Mouse (Mus musculus): Measurements from ENCODE around the gene Nedd4. TPM values are rescaled to one million over a fixed set of nuclear protein-coding genes. Genes with fewer than 3 reads are reported as not detected.
"Not testable (repeated sequence)": the region's sequence is repeated elsewhere in the genome, so short reads cannot be mapped to it uniquely, and the experiment has no call there.

Nedd4 gene
- polyA plus RNA-seq, 1 experiment from 2014 or later, result 652 TPM

- Histone ChIP-seq H3K9me3 (ENCODE audit: low read length) (no peaks in the 10 kb centered on the region), H3K4me1 (ENCODE audit: insufficient read depth, low read length) (peaks cover 40% of the 10 kb centered on the region), H3K36me3 (ENCODE audit: insufficient read depth, low read length) (peaks cover 17% of the 10 kb centered on the region; the same call in 1 of the 2 replicates), H3K27me3 (ENCODE audit: insufficient read depth, low read length) (no peaks in the 10 kb centered on the region), H3K27ac (ENCODE audit: low read length) (peak overlapping the region; percentile 100), H3K9ac (replicated peaks; ENCODE audit: low read length) (peak overlapping the region; percentile 100), H3K4me3 (ENCODE audit: low read length) (peak overlapping the region; percentile 98), H3K4me2 (replicated peaks; ENCODE audit: low read depth, low read length) (peak overlapping the region; percentile 77)
- under 1% methylated on average over 13 of the region's 13 CpGs for WGBS
- no peak for ATAC-seq (ENCODE audit: low FRiP score, low TSS enrichment)
These were observed 618 bp upstream of the Nedd4 start for GRCm38 (mm10) chr9:72661561-72661894.

DNA sequence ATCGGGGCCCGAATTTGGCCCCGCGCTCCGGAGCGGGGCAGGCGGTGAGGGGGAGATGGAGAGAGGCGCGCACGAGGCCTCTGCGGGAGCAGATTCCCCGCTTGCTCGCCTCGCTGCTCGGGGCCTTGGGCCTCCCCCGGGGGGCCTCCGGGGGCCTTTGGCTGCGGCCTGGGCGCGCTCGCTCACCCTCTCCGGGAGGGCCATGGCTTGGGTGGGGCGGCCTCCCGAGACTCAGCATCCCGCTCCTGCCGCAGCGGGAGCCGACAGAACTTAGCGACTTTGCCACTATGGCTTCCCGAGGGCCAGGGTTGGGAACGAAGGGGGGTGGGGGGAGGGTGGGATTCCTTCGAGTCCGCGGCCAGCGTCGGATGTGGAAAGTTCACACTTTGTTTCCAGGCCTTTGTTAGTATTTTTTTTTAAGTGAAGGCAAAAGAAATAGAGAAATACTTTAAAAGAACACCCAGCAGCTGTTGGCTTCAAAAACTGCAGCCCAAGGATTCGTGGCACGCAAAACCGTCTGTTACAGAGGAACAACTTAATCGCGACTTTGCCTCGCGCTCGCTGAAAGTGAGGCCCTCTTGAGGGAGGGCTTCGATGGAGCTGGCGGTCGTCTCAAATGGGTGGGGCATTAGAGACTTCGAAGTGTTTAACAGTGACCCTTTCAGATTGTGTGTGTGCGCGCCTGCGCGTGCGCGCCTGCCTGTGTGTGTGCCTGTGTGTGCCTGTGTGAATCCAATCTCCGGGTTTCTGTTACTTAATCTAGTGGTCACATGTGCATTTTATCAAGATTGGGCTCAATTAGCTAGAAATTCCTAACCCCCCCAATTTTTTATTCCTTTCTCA is 766 bp downstream of the Nedd4 start:
- Histone ChIP-seq H3K36me3 (ENCODE audit: insufficient read depth, low read length) (peaks cover 29% of the 10 kb centered on the region), H3K4me3 (ENCODE audit: low read length) (peak overlapping the region; percentile 98), H3K27me3 (ENCODE audit: insufficient read depth, low read length) (no peaks in the 10 kb centered on the region), H3K27ac (ENCODE audit: low read length) (peak overlapping the region; percentile 100), H3K9me3 (ENCODE audit: low read length) (no peaks in the 10 kb centered on the region), H3K4me2 (replicated peaks; ENCODE audit: low read depth, low read length) (peak overlapping the region; percentile 77), H3K4me1 (ENCODE audit: insufficient read depth, low read length) (peaks cover 42% of the 10 kb centered on the region), H3K9ac (replicated peaks; ENCODE audit: low read length) (peak overlapping the region; percentile 100)
- peak; percentile 60 for ATAC-seq (ENCODE audit: low FRiP score, low TSS enrichment)
- under 1% methylated on average over 52 of the region's 55 CpGs for WGBS

DNA sequence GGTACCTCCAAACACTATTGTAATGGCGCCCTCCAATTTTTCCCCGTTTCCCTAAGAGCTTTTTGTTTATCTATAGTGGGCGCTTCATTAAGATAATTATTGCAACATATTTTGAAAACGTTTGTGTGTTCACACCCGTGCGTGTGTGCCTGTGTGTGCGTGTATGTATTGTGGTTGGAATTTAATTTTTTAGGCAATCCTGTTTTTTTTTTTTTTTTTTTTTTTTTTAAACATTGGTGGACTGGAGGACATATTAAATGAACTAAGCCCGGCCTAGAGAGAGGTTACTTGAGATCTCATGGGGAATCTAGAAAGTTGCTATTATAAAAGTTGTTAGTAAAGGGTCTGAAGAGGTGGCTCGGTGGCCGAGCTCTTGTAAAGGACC is 1.4 kb downstream of the Nedd4 start:
- peak overlapping the region; percentile 100 for H3K9ac ChIP-seq (replicated peaks; ENCODE audit: low read length)

DNA sequence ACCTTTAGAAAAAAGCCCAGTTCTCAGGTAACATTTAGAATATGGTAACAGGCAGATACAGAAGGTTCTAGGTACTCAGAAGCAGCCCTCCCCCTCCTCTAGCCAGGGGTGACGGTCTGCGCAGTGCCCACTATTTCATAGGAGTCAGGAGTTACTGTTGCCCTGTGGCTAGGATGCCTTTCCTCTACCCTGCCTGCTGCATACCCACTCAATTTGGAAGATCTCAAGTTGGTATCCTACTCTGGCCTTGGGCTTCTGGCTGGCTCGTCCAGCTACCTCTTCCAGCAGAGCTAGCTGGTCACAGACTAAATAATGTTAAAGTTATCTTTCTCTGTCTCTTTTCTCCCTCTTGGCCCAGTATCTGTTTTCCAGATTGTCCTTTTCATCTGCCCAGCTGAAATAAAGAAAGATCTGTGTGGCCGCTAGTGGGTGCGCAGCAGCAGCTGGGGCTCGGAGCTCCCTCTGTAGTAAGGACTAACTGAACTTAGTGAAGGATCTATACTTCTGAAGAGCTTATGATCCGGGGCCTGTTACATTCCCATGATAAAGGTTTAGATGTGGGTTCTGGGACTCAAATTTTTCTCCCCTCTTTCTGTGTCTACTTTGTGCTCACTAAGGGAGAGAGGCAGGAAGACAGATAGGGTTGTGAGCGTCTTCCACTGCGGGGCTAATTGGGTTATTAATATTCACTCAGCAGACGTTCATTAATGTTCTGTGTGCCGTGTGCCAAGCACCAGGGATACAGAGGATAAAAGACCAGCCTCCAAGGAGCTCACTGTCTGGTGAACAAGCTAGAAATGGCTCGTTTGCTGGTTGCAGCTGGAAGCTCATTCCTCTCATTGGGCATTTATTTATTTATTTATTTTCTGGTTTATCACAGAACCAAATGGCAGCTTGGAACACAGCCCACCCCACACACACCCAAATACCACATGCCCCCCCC is 2.5 kb downstream of the Nedd4 start:
- peak overlapping the region; percentile 77 for H3K4me2 ChIP-seq (replicated peaks; ENCODE audit: low read depth, low read length)
- H3K9me3 ChIP-seq (ENCODE audit: low read length), result no peaks in the 10 kb centered on the region
- 27% methylated on average over 12 of the region's 12 CpGs for WGBS
- H3K27ac ChIP-seq (ENCODE audit: low read length), result peak overlapping the region; percentile 100
- peak overlapping the region; percentile 100 for H3K9ac ChIP-seq (replicated peaks; ENCODE audit: low read length)
- peaks cover 42% of the 10 kb centered on the region for H3K4me1 ChIP-seq (ENCODE audit: insufficient read depth, low read length)
- no peak for ATAC-seq (ENCODE audit: low FRiP score, low TSS enrichment)
- H3K4me3 ChIP-seq (ENCODE audit: low read length), result peak overlapping the region; percentile 98
- peaks cover 36% of the 10 kb centered on the region for H3K36me3 ChIP-seq (ENCODE audit: insufficient read depth, low read length)
- H3K27me3 ChIP-seq (ENCODE audit: insufficient read depth, low read length), result no peaks in the 10 kb centered on the region

More for the DNA sequence above, 1.4 kb downstream of the Nedd4 start:
- WGBS, result 5% methylated on average over 10 of the region's 10 CpGs
- H3K9me3 ChIP-seq (ENCODE audit: low read length), result no peaks in the 10 kb centered on the region
- peak overlapping the region; percentile 100 for H3K27ac ChIP-seq (ENCODE audit: low read length)
- no peak for ATAC-seq (ENCODE audit: low FRiP score, low TSS enrichment)
- H3K4me3 ChIP-seq (ENCODE audit: low read length), result peak overlapping the region; percentile 98
- H3K36me3 ChIP-seq (ENCODE audit: insufficient read depth, low read length), result peaks cover 29% of the 10 kb centered on the region
- H3K4me1 ChIP-seq (ENCODE audit: insufficient read depth, low read length), result peaks cover 42% of the 10 kb centered on the region
- H3K4me2 ChIP-seq (replicated peaks; ENCODE audit: low read depth, low read length), result peak overlapping the region; percentile 77
- no peaks in the 10 kb centered on the region for H3K27me3 ChIP-seq (ENCODE audit: insufficient read depth, low read length)

DNA sequence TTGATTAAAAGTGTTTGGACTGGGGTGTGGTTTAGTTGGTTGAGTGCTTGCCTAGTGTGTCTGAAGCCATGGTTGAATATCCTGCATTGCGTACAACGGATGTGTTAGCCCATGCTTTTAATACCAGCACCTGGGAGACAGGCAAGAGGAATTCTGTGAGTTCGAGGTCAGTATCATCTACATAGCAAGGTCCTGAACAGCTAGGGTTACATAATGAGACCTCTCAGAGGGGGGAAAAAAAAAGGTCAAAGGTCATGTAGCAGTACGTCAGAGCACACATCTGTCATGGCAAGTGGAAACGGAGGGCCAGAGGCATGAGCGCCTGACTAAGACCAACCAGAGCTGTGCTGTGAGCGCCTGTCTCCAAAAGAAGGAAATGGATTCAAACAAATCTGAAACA is 3.4 kb downstream of the Nedd4 start:
- Histone ChIP-seq H3K4me3 (ENCODE audit: low read length) (peak overlapping the region; percentile 98), H3K27ac (ENCODE audit: low read length) (0 out of 2 replicates have a peak overlapping the region, but pooled peaks have one; percentile 16), H3K9ac (replicated peaks; ENCODE audit: low read length) (peak overlapping the region; percentile 100), H3K36me3 (ENCODE audit: insufficient read depth, low read length) (peaks cover 43% of the 10 kb centered on the region), H3K4me1 (ENCODE audit: insufficient read depth, low read length) (peaks cover 41% of the 10 kb centered on the region), H3K27me3 (ENCODE audit: insufficient read depth, low read length) (no peaks in the 10 kb centered on the region), H3K4me2 (replicated peaks; ENCODE audit: low read depth, low read length) (peak overlapping the region; percentile 77), H3K9me3 (ENCODE audit: low read length) (no peaks in the 10 kb centered on the region)
- 47% methylated on average over 7 of the region's 7 CpGs for WGBS
- ATAC-seq (ENCODE audit: low FRiP score, low TSS enrichment), result no peak

DNA sequence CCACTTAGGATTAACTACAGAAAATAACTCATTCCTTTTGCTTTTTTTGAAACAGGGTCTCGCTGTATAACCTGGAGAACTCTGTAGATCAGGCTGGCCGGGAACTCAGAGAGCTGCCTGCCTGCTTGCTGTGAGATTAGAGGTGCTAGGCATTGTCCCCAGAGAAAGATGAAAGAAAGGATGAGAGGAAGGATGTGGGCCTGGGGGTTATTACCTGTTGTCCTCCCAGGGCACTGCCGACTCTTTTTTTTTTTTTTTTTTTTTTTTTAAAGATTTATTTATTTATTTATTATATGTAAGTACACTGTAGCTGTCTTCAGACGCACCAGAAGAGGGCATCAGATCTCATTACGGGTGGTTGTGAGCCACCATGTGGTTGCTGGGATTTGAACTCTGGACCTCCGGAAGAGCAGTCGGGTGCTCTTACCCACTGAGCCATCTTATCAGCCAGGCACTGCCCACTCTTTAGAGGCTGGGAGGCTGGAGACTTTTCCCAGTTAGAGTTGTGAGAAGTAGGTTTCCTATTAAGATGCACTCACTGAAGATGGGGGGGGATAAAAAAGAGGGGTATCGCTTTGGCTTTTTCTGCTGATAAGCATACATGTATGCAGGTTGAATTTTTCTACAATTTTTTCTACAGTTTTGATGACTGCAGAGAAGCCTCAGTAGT is 4.3 kb downstream of the Nedd4 start:
- Histone ChIP-seq H3K36me3 (ENCODE audit: insufficient read depth, low read length) (peaks cover 47% of the 10 kb centered on the region), H3K4me1 (ENCODE audit: insufficient read depth, low read length) (peaks cover 35% of the 10 kb centered on the region)
- not testable (repeated sequence) for H3K27ac ChIP-seq (ENCODE audit: low read length); H3K27me3 ChIP-seq (ENCODE audit: insufficient read depth, low read length); H3K4me3 ChIP-seq (ENCODE audit: low read length); H3K9ac ChIP-seq (replicated peaks; ENCODE audit: low read length); ATAC-seq (ENCODE audit: low FRiP score, low TSS enrichment); H3K9me3 ChIP-seq (ENCODE audit: low read length); H3K4me2 ChIP-seq (replicated peaks; ENCODE audit: low read depth, low read length)
- WGBS, result 70% methylated on average over 6 of the region's 8 CpGs

DNA sequence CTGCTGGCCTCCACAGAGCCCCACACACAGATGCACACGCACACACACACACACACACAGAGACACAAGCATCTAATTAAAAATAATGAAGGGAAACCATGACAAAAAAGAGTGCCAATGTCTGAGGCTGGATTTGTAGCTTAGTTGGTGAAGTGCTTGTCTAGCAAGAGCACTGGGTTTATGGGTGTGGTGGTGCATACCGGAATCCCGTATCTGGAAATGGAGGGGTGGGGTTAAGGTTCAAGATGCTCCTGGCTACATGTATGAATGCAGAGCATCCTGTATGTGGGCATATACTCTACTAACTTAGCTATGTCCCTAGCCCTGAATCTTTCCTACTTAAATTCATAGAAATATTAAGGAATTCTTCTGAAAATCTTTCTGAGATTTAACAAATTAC is 5.0 kb downstream of the Nedd4 start:
- ATAC-seq (ENCODE audit: low FRiP score, low TSS enrichment), result no peak

DNA sequence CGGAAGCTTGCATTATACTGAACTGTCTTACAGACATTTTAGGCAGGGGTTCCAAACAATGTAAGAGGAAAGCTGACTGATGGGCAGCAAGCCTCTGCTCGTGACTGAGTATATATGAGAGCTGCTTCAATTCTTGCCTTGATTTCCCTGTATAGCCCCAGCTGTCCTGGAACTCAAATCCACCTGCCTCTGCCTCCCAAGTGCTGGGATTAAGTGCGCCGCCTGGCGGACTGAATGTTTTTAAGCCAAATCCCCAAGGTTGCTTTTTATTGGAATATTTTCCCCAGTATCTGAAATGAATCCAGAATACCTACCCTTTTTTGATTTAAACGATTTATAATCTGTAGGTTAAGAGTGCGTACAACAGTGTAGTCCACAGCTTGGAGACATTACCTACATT is 7.2 kb downstream of the Nedd4 start:
- H3K4me3 ChIP-seq (ENCODE audit: low read length), result no peak overlapping the region
- H3K4me1 ChIP-seq (ENCODE audit: insufficient read depth, low read length), result peaks cover 28% of the 10 kb centered on the region
- H3K9me3 ChIP-seq (ENCODE audit: low read length), result no peaks in the 10 kb centered on the region
- WGBS, result 78% methylated on average over 7 of the region's 7 CpGs
- no peak for ATAC-seq (ENCODE audit: low FRiP score, low TSS enrichment)
- peaks cover 68% of the 10 kb centered on the region for H3K36me3 ChIP-seq (ENCODE audit: insufficient read depth, low read length)
- H3K27me3 ChIP-seq (ENCODE audit: insufficient read depth, low read length), result no peaks in the 10 kb centered on the region
- no peak overlapping the region for H3K4me2 ChIP-seq (replicated peaks; ENCODE audit: low read depth, low read length)
- no peak overlapping the region for H3K27ac ChIP-seq (ENCODE audit: low read length)
- H3K9ac ChIP-seq (replicated peaks; ENCODE audit: low read length), result no peak overlapping the region

More for the DNA sequence above, 5.0 kb downstream of the Nedd4 start:
- Histone ChIP-seq H3K4me1 (ENCODE audit: insufficient read depth, low read length) (peaks cover 35% of the 10 kb centered on the region), H3K4me3 (ENCODE audit: low read length) (no peak overlapping the region), H3K9me3 (ENCODE audit: low read length) (no peaks in the 10 kb centered on the region), H3K27ac (ENCODE audit: low read length) (no peak overlapping the region), H3K27me3 (ENCODE audit: insufficient read depth, low read length) (no peaks in the 10 kb centered on the region), H3K9ac (replicated peaks; ENCODE audit: low read length) (no peak overlapping the region), H3K36me3 (ENCODE audit: insufficient read depth, low read length) (peaks cover 52% of the 10 kb centered on the region), H3K4me2 (replicated peaks; ENCODE audit: low read depth, low read length) (no peak overlapping the region)
- WGBS, result 69% methylated on average over 3 of the region's 3 CpGs

DNA sequence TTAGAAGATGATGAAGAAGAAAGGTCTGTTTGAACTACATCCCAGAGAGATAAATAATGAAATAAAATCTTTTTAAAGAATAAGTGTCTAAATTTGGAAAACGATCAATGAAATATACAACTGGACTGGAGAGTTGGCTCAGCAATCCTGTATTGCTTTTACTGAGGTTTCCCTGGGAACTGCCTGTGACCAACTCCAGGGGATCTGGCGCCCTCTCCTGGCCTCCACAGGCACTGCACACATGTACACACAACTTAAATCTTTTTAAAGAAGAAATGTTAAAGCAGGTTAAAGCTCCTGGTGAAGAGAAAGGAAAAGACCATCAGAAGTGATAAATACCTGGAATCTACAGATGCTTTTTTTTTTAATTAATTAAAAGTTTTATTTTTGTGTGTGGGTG is 10.2 kb downstream of the Nedd4 start:
- no peak for ATAC-seq (ENCODE audit: low FRiP score, low TSS enrichment)
- H3K36me3 ChIP-seq (ENCODE audit: insufficient read depth, low read length), result peaks cover 69% of the 10 kb centered on the region
- 34% methylated on average over 2 of the region's 2 CpGs for WGBS

More for the DNA sequence above, 10.2 kb downstream of the Nedd4 start:
- Histone ChIP-seq H3K4me2 (replicated peaks; ENCODE audit: low read depth, low read length) (no peak overlapping the region), H3K9me3 (ENCODE audit: low read length) (no peaks in the 10 kb centered on the region), H3K27me3 (ENCODE audit: insufficient read depth, low read length) (no peaks in the 10 kb centered on the region), H3K4me3 (ENCODE audit: low read length) (no peak overlapping the region), H3K9ac (replicated peaks; ENCODE audit: low read length) (no peak overlapping the region), H3K4me1 (ENCODE audit: insufficient read depth, low read length) (peaks cover 1% of the 10 kb centered on the region; the same call in 1 of the 2 replicates), H3K27ac (ENCODE audit: low read length) (no peak overlapping the region)
